Mouse (Mus musculus) urinary bladder, postnatal 14 days (tissue): ENCODE results near the gene Dnmt3l.
"Not testable (repeated sequence)": the region's sequence is repeated elsewhere in the genome, so short reads cannot be mapped to it uniquely, and the experiment has no call there.

ENCODE experiments used
- DNase-seq: peaks from one replicate; pipeline ENCODE4 v3.0.0; 2021; ENCODE audit warnings: low spot score

Dnmt3l gene

DNA sequence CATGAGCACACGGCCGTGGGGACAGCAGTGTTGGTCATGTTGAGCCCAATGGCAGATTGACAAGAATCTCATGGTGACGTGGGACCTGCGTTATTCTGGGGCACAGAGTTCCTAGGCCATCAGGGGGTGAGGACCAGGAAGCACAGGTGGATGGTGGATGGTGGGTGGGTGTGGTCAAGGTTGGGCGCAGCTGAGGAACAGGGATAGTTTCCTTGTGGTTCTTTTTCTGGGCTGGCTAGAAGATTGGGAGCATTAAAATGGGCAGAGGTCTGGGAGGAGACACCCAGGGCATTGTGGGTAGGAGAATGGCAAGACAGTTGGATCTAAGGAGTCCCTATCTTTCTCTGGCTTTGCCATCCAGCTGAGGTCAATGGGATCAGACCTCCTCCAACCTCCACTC lies at the start of gene Dnmt3l:
TSS of gene Dnmt3l (plus strand) at position 301 of the 400 bp plus-strand sequence.
- DNase-seq, result no peak

DNA sequence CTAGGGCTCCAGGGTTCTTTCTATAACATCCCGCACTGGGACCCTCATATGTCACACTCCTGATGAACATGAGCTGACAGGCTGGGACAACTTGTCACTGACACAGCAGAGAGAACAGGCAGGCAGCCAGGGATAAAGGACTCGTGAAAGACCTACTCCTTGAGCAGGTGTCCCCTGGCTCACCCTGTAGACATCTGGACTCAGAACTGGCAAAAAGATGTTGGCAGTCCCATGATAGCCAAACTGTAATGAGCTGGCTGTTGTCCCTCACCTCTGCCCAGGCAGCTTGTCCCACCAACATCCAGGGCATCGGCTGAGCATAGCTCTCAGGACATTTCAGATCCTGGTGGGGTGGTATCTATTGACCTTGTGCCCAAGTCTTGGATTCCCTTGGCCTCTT lies 46.1 kb upstream of the Dnmt3l start:
- no peak for DNase-seq

DNA sequence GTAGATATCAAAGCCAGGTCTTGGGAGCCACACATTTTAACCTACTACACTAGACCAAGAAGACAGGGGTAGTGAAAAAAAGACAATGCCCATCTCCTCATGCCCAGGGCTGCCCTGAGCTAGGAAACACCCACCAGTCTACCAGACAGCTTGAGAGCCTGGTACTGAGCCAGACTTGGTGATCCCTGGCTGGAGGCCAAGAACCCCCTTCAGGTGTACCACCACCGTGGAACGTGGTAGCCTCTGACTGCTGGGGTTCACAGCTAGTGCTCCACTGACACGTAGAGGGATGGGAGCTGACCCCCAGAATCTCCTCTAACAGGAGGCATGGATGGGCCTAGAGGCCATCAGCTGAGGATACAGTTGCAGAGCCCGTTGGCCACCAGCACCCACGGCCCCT lies 41.5 kb upstream of the Dnmt3l start:
- no peak for DNase-seq

DNA sequence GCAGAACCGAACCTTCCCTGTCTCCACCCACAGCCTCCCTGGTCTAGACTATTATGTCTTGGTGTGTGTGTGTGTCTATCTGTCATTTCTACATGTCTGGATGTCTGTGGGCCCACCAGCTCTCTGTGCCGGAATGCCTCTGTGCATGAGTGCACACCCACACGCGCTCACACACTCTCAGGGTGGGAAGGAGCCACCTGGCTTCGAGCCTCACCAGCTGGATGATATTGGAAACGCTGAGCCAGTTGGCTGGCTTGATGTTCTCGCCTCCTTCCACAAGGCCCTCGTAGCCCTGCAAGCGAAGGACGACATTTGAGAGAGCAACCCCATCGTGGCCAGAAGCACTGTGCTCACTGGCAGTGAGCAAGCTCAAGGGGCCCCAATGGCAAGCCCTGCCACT lies 40.0 kb upstream of the Dnmt3l start:
- DNase-seq, result no peak

DNA sequence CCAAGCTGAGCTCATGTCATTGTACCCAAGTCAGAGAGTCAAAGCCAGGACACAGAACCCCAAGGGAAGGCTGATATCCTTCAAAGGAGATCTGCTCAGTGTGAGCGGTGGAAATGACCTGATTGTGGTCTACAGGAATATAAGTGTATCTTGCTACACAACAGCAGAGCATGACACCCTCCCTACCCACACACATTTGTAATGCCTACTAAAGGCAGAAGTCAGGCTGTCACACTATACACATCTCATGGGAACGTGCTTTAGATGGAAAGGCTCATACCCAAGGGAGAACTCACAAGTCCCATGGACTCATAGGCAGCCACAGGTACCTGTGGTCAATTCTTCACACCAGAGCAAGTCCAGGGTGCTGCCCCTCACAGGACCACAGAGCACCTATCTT lies 39.4 kb upstream of the Dnmt3l start:
- no peak for DNase-seq

DNA sequence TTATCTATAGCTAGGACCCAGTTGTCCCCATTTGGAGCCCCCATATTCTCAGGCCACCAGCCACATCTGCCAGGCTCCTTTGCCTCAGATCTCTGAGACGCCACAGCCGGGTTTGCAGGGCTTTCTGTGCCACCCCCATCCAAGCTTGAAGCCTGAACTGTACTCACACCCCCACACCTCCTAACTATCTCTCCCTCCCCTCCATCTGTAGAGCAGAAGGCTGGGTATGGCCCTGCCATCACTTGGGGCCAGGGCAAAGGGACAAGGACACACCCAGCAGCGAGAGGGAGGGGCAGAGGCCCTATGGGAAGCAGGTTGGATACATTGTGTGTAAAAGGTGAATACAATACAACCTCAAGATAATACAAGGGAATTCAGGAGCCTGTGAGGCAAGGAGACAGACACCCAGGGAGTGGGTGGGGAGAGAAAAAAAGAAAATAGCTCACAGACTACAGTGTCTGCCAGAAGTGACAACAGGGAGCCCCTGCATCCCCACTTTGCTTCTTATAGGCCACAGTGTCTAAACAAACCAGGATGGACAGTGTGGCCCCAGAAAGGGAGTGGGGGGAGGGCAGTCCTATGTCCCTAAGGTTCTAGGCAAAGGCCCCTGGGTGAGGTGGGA lies 37.2 kb upstream of the Dnmt3l start:
- no peak for DNase-seq

DNA sequence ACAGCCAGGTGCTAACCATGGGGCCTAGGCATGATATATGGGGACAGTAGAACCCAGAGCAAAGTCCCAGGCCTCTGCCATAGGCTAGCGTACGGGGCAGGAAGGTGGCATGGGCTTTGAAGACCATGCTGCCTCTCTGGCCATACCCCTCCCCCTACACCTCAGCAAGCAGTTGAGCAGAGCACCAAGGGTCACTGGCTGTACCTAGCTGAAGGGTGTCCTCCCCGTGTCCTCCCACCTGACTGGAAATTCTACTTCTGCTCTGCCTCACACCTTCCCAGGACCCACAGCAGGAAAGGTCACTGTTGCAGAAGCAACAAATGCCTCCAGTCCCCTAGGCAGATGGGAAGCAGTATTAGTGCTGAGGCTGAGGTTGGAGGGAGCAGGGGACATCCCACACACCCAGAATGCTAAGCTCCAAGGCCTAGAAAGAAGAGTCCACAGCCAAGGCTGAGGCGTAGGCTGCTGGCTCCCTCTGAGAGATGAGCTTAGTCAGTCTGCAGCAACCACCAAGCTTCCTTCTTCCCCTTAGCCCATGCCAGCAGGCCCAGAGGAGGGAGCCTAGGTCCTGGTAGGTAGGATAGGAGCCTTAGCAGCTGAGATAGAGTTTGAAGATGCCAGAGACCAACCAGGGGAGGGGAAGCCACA lies 35.8 kb upstream of the Dnmt3l start:
- DNase-seq, result no peak

DNA sequence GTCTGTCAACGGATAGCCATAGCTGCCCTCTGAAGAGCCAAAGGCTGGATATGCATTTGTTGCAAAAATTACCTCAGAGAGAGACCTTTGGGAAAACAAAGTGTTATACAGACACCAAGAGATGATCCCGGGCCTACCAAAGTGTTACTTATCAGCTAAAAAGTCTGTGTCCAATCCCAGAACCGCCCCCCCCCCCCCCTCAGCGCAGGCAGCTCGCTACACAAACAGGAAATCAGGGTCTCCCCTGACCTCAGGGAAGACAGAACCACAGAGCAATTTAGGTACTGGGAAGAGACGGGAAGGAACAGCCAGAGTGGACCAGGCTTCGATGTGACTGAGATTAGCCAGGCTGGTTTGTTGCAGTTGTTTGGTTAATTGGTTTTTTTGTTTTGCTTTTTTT lies 34.5 kb upstream of the Dnmt3l start:
- no peak for DNase-seq

DNA sequence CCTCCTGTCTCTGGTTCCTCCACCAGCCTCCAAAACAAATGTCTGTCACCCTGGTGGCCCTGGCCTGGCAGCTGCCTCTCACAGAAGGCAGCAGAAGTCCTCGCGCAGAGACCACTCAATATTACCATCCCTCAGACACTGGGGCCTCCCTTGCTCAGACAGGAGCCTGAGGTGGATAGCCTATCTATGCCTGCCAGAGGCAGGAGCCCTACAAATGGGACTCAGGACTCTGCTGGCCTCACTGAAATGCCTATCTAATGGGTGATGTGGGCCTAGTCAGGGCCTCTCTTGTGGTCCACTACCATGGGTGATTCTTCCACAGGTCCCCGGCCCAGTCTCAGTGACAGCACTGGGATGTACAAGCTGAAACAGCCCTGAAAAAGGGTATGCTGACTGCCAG lies 33.6 kb upstream of the Dnmt3l start:
- no peak for DNase-seq

DNA sequence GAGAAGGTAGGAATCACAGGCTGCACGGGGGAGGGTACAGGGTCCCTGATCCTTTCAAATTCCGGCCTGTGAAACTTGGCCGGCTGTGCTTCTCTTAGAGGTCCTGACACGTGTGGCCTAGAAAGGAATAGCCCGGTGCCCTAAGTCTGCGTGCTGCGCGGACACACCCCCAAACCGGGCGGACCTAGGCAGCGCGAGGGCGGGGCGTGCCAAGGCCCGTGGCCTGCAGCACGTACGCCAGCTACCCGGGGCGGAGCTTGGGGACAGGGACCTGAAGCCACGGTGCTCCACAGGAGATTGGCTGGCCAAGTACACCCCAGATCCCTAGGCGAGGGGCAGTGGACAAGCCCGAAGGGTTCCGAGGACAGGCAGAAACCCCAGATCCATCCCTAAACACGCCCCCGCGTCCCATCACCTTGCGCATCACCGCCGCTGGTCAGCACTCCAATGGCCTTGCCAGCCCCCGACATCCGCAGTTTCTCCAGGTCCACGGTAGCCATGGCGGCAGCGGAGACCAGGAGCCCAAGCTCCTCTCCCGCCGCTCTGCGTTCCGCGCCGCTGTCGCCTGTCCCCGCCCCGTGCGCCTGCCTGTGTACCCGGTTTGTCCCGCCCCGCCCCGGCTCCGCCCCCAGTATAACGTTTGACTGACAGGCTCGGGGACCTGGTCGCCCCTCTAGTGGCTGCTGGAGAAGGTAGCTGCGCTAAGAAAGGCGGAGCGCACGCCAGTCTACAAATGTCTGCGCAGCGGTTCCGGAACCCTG lies 32.4 kb upstream of the Dnmt3l start:
- peak; percentile 97 for DNase-seq

DNA sequence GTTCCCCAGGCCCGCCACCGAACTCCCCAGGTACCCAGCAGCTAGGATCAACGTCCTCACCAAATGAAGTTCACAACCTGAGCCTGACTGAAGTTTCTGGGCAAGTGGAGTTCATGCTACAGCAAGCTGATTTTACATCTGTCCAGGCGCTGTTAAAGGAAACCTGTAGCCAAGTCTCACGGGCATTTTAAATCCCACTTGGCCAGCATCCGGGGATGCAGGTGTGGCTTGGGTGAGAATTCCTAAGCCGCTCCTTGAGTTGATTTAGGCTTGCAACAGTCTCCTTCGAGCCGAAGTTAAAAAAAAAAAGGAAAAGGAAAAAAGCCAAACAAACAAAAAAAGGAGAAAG lies 31.8 kb upstream of the Dnmt3l start, which contains the start of gene Pfkl:
TSS of gene Pfkl (minus strand) at position 139 of the 349 bp plus-strand sequence.
- DNase-seq, result no peak

DNA sequence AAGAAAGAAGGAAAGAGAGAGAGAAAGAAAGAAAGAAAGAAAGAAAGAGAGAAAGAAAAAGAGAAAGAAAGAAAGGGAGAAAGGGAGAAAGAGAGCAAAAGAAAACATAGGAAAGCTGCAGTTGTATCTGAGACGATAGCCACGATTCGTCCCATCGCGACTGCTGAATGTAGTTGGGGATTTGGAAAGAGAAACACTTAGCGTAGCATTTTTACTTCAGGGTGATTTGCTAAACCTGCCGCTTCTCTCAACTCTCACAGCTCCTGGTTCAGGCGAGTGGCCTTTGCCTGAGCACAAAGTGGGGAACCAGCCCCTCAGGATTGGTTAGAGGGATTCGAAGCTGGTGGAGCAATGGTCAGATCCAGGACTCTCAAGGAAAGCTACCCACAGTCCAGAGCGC lies 31.4 kb upstream of the Dnmt3l start:
- no peak for DNase-seq

DNA sequence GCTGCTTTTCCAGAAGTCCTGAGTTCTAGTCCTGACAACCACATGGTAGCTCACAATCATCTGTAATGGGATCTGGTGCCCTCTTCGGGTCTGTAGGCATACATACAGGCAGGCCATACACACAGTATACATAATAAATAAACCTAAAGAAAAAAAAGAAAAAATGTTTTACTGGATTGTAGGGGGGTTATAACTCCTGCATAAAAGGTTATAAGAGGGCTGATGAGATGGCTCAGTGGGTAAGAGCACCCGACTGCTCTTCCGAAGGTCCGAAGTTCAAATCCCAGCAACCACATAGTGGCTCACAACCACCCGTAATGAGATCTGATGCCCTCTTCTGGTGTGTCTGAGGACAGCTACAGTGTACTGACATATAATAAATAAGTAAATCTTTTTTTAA lies 30.6 kb upstream of the Dnmt3l start:
- DNase-seq, result not testable (repeated sequence)

DNA sequence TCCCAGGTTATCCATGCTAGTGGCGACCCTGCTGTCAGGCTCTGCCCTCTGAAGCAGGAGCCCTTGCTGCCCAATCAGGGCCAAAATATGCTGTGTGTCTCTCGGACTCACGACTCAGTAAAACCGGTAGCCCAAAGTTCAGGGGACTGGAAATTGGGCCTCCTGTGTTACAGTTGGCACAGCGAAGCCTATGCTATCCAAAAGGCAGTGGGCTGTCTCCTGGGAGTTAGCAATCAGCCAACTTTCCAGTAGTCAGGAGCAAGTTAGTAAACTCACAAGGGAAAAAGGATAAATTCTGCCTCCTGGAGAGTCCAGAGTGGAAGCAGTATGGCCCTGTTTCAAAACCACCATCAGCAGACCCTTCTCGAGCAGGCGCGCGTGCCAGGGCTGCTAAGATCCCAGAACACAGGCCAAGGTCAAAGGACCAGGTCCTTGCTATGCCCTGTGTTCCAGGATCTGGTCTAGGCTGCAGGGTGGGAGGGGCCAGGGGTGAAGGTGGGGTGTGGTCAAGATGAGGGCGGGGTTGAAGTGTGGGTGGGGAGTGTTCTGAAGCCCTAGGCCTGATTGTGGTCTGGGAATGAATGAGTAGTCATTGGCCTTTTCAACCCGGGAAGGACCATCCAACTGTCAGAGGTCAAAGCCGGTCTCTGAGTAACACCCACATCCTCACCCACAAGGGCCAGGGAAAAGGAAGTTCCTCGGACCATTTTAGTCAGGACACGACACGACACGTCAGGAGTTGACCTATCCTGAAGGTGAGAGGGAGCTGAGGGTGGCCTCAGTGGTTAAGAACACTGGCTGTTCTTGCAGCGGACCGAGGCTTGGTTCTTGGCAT lies 28.9 kb upstream of the Dnmt3l start:
- DNase-seq, result no peak

DNA sequence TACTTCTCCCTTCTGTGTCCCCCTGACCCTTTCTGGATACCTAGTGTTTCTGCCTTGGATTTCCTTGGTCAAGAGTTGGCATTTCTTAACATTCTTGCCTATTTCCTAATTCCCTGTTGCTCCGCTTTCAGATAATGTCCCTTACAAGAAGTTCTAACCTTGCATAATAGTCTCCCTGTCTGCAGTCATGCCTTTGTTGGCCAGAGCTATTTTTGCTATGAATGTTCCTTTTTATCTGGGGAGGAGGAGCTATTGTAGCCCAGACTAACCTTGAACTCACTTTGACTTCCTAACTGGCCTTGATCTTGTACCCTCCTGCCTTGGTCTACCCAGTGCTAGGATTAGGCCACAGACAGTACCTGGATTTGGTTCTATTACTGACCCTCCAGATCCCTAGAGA lies 26.3 kb upstream of the Dnmt3l start:
- no peak for DNase-seq

DNA sequence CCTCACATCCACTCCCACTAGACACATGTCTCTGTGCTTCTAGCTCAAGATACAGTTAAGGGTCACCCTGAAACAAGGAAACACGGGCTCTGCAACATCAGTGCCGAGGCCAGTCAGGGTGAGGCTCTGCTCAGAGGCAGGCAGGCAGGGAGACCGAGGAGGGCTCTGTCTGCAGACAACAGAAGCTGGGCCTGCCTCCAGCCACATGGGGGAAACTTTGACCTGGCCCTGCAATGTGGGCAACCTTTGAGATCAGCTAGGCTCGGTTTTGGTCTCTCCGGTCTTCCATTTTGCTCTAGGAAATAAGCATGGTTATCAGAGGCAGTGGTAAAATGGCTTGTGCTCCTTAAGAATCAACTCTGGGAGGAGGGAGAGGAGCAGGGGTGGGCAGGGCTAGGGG lies 25.4 kb upstream of the Dnmt3l start:
- DNase-seq, result no peak

DNA sequence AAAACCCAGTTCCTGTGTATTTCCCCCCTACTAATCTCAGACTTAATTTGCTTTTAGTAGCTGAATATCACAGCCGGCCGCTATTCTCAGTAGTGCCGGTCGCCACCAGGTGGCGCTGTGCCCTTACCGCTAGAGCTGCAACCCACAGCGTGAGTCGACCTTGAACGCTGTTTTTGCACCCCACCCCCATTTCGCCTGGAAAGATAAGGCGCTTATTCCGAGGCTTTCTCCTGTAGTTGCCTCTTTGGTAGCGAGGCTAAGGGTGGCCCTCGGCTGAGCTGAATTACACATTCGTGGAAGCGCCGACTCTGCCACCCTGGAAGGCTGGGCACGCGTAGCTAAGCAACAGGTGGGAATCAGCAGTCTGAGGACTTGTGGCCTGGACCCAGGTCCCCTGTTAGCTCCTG lies 22.9 kb upstream of the Dnmt3l start:
- peak; percentile 82 for DNase-seq

DNA sequence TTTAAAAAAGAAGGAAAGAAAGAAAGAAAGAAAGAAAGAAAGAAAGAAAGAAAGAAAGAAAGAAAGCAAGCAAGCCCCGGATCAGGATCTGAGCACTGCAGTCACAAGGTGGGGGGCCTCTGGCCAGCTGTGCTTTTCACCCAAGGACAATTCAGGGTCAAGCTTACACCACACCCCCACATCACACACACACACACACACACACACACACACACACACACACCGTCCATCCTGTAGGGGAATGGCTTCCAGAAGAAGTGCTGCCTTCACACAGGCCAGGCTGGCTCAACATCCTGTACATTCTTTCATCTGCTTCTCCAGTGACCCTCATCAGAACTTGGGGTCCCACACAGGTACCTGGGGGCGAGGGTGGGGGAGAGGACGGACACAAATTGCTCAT lies 22.5 kb upstream of the Dnmt3l start:
- DNase-seq, result no peak

DNA sequence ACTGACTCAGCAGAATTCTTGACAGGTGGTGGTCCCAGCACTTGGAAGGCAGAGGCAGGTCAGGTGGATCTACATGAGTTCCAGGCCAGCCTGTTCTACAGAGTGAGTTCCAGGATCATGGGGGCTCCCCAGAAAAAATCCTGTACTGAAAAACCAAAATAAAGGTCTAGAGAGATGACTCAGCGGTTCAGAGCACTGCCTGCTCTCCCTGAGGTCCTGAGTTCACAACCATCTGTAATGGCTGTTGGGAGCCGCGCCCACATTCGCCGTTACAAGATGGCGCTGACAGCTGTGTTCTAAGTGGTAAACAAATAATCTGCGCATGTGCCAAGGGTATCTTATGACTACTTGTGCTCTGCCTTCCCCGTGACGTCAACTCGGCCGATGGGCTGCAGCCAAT lies 21.8 kb upstream of the Dnmt3l start:
- DNase-seq, result not testable (repeated sequence)

DNA sequence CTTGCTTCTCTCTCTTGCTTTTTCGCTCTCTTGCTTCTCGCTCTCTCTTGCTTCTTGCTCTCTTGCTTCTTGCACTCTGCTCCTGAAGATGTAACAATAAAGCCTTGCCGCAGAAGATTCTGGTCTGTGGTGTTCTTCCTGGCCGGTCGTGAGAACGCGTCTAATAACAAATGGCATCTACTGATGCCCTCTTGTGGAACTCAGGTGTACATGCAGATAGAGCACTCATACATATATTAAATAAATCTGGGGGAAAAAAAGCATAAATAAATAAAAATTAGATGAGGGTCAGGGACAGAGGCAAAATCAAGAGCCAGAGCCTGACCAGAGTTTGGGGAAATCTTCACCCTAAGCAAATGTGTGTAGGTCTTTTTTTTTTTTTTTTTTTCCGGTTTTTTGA lies 16.3 kb upstream of the Dnmt3l start:
- DNase-seq, result not testable (repeated sequence)

DNA sequence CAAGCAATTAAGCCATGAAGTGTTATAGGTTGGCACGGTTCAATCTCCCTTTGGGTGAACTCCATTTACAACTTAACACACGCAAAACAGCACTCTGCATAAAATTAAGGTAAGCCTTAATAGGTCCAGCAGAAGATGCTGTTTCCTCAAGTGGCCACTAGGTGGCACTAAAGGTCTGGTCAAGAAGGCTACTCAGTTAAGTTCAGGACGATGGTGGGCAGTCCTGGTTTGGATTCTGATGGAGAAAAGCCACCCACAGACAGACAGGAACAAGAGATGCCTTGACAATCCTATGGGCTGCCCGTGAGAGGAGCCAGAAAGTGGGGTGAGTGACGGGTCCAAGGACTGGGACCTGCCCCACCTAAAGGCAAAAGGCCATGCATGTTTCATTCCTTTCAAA lies 13.6 kb upstream of the Dnmt3l start:
- DNase-seq, result peak; percentile 79

DNA sequence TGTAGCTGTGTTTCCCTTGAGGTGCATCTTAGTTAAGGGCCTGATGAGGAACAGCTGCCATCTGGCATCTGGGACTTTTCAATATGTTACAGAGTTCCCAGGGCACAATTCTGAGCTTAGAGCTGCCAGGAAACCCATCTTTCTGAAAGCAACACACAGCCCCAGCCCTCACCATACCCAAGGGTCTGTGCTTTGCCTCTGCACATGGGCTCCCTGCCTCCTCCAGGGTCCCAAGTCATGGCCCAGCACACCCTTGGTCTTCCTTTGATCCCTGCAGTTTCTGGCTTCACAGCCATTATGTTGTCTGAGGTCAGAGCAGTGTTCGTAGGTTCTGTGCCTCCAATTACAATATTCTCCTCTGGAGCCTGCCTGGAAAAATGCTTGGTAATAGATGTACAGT lies 12.7 kb upstream of the Dnmt3l start:
- DNase-seq, result no peak

DNA sequence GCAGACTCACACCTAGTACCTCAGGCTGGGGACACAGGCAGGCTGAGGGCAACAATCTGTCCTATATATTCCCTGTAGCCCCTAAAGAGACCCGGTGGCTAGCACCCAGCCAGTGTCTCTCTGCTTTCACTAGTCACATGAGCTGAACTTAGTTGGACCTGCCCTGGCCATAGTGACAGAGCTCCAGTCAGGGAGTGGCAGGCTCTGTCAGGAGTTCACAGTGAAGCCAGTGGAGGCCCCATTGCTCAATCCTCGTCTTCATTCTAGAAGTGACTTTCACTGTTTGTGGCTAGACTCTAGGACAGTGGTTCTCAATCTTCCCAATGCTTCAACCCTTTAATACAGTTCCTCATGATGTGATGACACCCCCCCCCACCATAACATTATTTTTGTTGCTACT lies 9.8 kb upstream of the Dnmt3l start:
- no peak for DNase-seq
